Mouse (Mus musculus) lung, embryonic 14.5 days (tissue): ENCODE results near the gene C530008M17Rik. TPM values are rescaled to one million over a fixed set of nuclear protein-coding genes. Genes with fewer than 3 reads are reported as not detected.

Experiments used
- ATAC-seq: fragments of 200-750 bp; cut with Nextera tagmentation; 2 replicates; pipeline ENCODE4 v1.8.0; 2017; ENCODE audit warnings: mild to moderate bottlenecking, moderate TSS enrichment, moderate library complexity; ENCODE audit not compliant: insufficient read depth
- DNase-seq: peaks from one replicate; pipeline ENCODE4 v3.0.0-alpha.2; 2015
- H3K27ac ChIP-seq: fragments of 300-500 bp; sonication (generic); 2 replicates; pipeline ENCODE4 v1.5.1; 2014; ENCODE audit warnings: low read depth, mild to moderate bottlenecking, moderate library complexity
- H3K27me3 ChIP-seq: fragments of 300-500 bp; sonication (generic); 2 replicates; pipeline ENCODE4 v1.6.1; 2014; ENCODE audit warnings: low read length, control low read depth; ENCODE audit not compliant: insufficient read depth
- H3K36me3 ChIP-seq: fragments of 300-500 bp; sonication (generic); 2 replicates; pipeline ENCODE4 v1.6.1; 2014; ENCODE audit warnings: control low read depth; ENCODE audit not compliant: insufficient read depth
- H3K4me1 ChIP-seq: fragments of 300-500 bp; sonication (generic); 2 replicates; pipeline ENCODE4 v1.6.1; 2014; ENCODE audit warnings: antibody characterized with exemption, control low read depth; ENCODE audit not compliant: insufficient read depth
- H3K4me2 ChIP-seq: fragments of 300-500 bp; sonication (generic); 2 replicates; pipeline ENCODE4 v1.6.1; 2014; ENCODE audit warnings: mild to moderate bottlenecking
- H3K4me3 ChIP-seq: fragments of 300-500 bp; sonication (generic); 2 replicates; pipeline ENCODE4 v1.5.1; 2014; ENCODE audit warnings: low read depth, low read length
- H3K9ac ChIP-seq: fragments of 300-500 bp; sonication (generic); 2 replicates; pipeline ENCODE4 v1.6.1; 2014
- H3K9me3 ChIP-seq: fragments of 300-500 bp; sonication (generic); 2 replicates; pipeline ENCODE4 v1.6.1; 2016; ENCODE audit warnings: low read depth, low read length, control low read depth
- CTCF ChIP-seq: IDR thresholded peaks from 2 replicates; pipeline ENCODE4 v1.5.1; 2016; ENCODE audit warnings: antibody characterized with exemption, low read depth
- WGBS: fragments of 180-500 bp; shearing (Covaris S2); extraction: QIAGEN DNeasy Blood & Tissue Kit; methylation state at CpG from one replicate; pipeline ENCODE4 v1.1.7; 2014; 5-methylcytosine and 5-hydroxymethylcytosine counted together
- polyA plus RNA-seq: library from polyadenylated mRNA; unstranded; fragments of >200 nt; fragmentation: Nextera tagmentation; extraction: Ambion mirVana; gene quantifications from 2 replicates; pipeline ENCODE4 v1.2.1, GENCODE M21; 2014

Gene C530008M17Rik
- polyA plus RNA-seq, 1 experiment from 2014 or later: 14.8 TPM

GRCm38 (mm10) chr5:76651151-76651725 lies 5.1 kb upstream of the C530008M17Rik start:
- H3K27me3 ChIP-seq: no peaks in the 10 kb centered on the region
- no peaks in the 10 kb centered on the region for H3K4me1 ChIP-seq
- H3K9me3 ChIP-seq: no peaks in the 10 kb centered on the region
- ATAC-seq: no peak
- H3K4me2 ChIP-seq: no peak overlapping the region
- no peak for TF ChIP-seq CTCF
- DNase-seq: no peak
- no peak overlapping the region for H3K4me3 ChIP-seq
- no peak overlapping the region for H3K9ac ChIP-seq
- H3K36me3 ChIP-seq: 0 out of 2 replicates have a peak, but pooled peaks cover 3% of the 10 kb centered on the region
- H3K27ac ChIP-seq: no peak overlapping the region
- 68% methylated on average over 5 of the region's 5 CpGs for WGBS

- TF ChIP-seq CTCF: no peak
- DNase-seq (peak; percentile 86), ATAC-seq (peak; percentile 96)
- 0 out of 2 replicates have a peak, but pooled peaks cover 5% of the 10 kb centered on the region for H3K4me1 ChIP-seq
- peak overlapping the region; percentile 92 for H3K9ac ChIP-seq
- peak overlapping the region; percentile 95 for H3K4me2 ChIP-seq
- no peaks in the 10 kb centered on the region for H3K9me3 ChIP-seq
- WGBS: under 1% methylated on average over 77 of the region's 80 CpGs
- peak overlapping the region; percentile 77 for H3K4me3 ChIP-seq
- H3K27ac ChIP-seq: peak overlapping the region; percentile 67
- no peaks in the 10 kb centered on the region for H3K36me3 ChIP-seq
- no peaks in the 10 kb centered on the region for H3K27me3 ChIP-seq
Observed at GRCm38 (mm10) chr5:76657245-76658083, 1.2 kb downstream of the C530008M17Rik start.

- DNase-seq: peak; percentile 68
- Histone ChIP-seq H3K9me3 (no peaks in the 10 kb centered on the region), H3K36me3 (no peaks in the 10 kb centered on the region), H3K27ac (peak overlapping the region; percentile 67), H3K4me3 (peak overlapping the region; percentile 77), H3K4me2 (peak overlapping the region; percentile 95), H3K27me3 (no peaks in the 10 kb centered on the region), H3K9ac (peak overlapping the region; percentile 92), H3K4me1 (0 out of 2 replicates have a peak, but pooled peaks cover 5% of the 10 kb centered on the region)
- 1% methylated on average over 38 of the region's 38 CpGs for WGBS
- no peak for TF ChIP-seq CTCF
- peak; percentile 79 for ATAC-seq
Observed at GRCm38 (mm10) chr5:76658084-76658934, 2.0 kb downstream of the C530008M17Rik start.

- no peak for ATAC-seq
- WGBS: 77% methylated on average over 8 of the region's 8 CpGs
Observed at GRCm38 (mm10) chr5:76659958-76660635, 3.8 kb downstream of the C530008M17Rik start.

GRCm38 (mm10) chr5:76661310-76661709 lies 5.0 kb downstream of the C530008M17Rik start:
- DNase-seq: no peak
- WGBS: 47% methylated on average over 4 of the region's 4 CpGs
- Histone ChIP-seq H3K4me3 (no peak overlapping the region), H3K4me2 (no peak overlapping the region), H3K4me1 (0 out of 2 replicates have a peak, but pooled peaks cover 5% of the 10 kb centered on the region), H3K27ac (no peak overlapping the region), H3K36me3 (no peaks in the 10 kb centered on the region), H3K9me3 (no peaks in the 10 kb centered on the region), H3K27me3 (no peaks in the 10 kb centered on the region), H3K9ac (no peak overlapping the region)
- no peak for TF ChIP-seq CTCF
- no peak for ATAC-seq

More at GRCm38 (mm10) chr5:76659958-76660635, 3.8 kb downstream of the C530008M17Rik start:
- no peak for TF ChIP-seq CTCF
- no peak overlapping the region for H3K4me3 ChIP-seq
- no peak overlapping the region for H3K4me2 ChIP-seq
- H3K4me1 ChIP-seq: 0 out of 2 replicates have a peak, but pooled peaks cover 5% of the 10 kb centered on the region
- H3K9ac ChIP-seq: no peak overlapping the region
- no peaks in the 10 kb centered on the region for H3K9me3 ChIP-seq
- no peaks in the 10 kb centered on the region for H3K27me3 ChIP-seq
- DNase-seq: no peak
- 0 out of 2 replicates have a peak overlapping the region, but pooled peaks have one; percentile 2 for H3K27ac ChIP-seq
- H3K36me3 ChIP-seq: no peaks in the 10 kb centered on the region

- DNase-seq: no peak
Observed at GRCm38 (mm10) chr5:76664936-76665335, 8.6 kb downstream of the C530008M17Rik start.

More at GRCm38 (mm10) chr5:76664936-76665335, 8.6 kb downstream of the C530008M17Rik start:
- Histone ChIP-seq H3K9me3 (no peaks in the 10 kb centered on the region), H3K4me2 (no peak overlapping the region), H3K4me3 (no peak overlapping the region), H3K36me3 (no peaks in the 10 kb centered on the region), H3K9ac (no peak overlapping the region), H3K27ac (no peak overlapping the region), H3K4me1 (0 out of 2 replicates have a peak, but pooled peaks cover 5% of the 10 kb centered on the region), H3K27me3 (no peaks in the 10 kb centered on the region)
- no peak for TF ChIP-seq CTCF
- ATAC-seq: no peak
- 56% methylated on average over 7 of the region's 7 CpGs for WGBS
